Mouse (Mus musculus): ENCODE results near the gene Gpr62.

Gpr62 gene

DNA sequence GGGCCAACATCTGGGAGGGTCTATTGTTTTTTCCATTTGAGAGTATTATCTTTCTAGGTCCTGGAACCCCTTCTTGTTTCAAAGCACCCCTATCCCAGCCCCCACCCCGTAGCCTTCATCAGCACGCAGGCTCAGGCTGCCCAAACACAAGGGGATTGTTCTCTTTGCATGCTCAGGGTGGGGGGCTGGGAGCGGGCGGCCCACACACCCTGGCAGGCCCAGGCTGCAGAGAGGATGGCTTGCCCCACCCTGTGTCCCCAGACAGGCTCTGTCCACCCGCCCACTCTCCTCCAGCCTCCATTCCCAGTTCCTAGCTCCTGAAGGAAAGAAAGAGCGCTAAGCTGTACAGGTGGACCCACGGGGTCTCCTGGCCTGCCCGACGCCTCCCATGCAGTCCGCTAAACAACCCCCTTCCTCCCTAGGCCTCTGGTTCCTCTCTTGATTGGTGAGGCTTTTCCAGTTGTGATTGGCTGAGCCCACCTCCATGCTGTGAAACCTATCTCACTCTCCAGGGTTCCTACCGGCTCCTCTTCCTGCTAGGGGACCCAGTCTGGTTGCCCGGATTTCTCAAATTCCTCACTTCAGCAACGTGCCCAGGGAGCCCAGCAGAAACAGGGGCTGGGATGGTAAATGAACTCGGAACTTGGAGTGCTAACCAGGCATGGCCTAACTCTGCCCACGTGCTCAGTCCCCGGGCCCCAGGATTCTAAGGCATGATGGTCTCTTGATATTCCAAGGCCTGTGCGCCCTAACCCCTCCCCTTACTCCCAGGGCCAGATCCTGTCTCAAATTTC lies 10.7 kb downstream of the Gpr62 start:
- in situ Hi-C loops (cut with MseI, MboI), result no loop called here

DNA sequence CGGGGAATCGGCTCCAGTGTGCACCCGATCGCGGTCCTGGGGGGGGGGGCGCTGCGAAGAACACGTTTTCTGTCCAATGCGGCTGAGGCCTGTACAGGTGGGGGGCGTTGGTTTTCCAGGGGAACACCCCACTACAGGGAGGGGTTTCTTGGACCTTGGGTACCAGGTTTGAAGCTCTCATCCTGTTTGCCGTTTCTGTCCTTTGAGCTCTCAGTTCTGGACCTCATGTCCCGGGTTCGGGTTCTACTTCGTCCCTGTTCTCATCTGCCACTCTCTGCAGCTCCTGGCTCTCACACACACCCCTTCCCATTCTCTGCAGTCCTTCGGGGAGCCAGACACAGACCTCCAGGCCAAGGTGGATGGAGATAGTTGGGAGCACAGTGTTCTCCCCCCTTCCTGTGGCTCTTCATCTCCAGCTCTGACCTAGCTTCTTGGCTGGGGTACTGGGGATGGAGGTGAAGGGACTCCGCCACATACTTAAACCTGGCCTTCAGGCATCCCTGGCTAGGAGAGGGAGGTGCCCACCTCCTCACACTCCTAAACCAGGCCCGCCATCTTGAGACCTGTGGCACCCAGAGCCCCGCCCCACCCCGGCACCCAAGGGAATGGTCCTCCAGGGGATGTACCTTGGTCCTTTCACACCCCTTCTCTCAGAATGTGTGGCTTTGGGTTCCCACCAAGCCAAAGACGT lies 11.5 kb downstream of the Gpr62 start:
- in situ Hi-C loops (cut with MseI, MboI), result no loop called here

DNA sequence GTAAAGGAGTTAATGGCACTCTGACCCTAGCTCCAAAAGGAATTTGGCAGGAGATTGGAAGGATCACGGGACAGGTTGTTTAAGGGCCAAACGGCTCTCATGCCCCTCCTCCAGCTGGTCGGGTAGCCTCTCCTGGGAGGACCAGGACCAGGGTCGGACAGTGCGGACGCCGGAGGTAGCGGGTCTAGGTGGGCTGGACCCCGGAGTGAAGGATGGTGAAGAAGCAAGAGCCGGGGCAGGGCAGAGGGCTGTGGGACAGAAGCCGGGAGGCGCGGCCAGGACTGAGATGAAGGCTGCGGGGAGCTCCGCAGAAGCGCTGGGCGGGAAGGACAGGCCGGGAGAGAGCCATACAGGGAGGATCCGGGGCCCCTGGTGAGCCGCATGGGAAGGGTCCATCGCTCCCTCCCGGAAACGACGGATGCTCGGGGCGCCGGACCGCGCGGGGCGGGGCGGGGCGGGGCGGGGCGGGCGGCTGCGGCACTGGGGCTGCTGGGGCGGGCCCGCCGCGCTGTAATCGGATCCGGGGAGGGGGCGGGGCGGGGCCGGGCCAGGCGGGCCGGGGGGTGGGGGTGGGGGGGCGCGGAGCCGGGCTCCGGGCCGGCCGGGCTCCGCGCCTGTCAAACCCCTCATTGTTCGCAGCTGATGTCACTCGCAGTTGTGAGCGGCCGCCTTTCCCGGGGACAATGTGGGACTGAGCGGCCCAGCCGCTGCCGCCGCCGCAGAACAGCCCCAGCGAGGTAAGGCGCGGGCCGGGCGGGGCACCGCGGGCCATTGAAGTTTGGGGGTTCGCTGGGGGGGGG lies 12.3 kb downstream of the Gpr62 start, which contains the start of gene Pcbp4:
Pcbp4 (plus strand) TSS at position 21 of the 800 bp plus-strand sequence.
- in situ Hi-C loops (cut with MseI, MboI), result no loop called here

DNA sequence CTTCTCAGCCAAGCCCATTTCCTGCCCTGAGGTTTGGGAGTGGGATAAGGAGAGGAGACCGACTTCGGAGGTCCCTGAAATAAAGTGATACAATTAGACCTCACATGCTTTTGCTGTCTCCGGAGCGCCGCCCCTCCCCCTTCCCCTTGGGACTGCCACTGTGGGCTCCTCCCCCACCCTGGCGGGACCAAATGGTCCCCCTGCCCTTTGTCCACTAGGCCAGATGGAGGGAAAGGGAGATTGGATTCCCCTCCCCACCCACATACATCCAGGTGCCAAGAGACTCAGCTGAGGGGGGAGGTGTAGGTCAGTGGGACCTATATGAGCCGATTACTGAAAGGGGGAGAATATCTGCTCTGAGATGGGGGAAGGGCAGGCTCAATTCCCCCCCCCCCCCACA lies 12.9 kb downstream of the Gpr62 start:
- in situ Hi-C loops (cut with MseI, MboI), result no loop called here

DNA sequence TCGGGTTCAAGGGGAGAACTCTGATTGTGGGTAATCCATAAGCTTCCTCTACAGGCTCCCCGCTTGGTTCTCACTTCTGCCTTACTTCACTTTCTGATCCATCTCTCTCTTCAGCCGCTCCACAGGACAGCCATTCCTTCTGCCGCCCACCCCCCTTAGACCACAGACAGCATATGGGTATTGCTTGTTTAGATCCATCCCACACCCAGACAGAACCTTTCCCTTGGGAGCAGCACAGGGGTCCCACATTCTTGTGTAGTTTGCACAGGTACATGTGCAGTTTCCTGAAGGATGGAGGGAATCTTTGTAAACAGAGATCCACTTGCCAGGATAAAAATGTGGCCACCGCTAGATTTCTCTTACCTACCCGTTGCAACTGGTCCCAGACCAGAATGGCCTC lies 13.4 kb downstream of the Gpr62 start:
- in situ Hi-C loops (cut with MseI, MboI), result no loop called here

DNA sequence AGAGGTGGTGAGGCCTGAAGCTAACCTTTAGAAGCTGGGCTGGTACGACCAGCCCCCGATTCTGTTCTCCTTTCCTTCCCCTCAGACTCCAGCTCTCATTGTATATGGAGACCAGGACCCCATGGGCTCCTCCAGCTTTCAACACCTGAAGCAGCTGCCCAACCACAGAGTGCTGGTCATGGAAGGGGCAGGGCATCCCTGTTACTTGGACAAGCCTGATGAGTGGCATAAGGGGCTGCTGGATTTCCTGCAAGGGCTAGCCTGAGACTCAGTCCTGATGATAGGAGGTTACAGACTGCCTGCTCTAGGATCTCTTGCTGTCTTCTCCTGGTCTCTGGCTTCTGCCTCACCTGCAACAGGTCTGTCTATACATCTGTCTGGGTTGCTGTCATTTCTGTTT lies 13.8 kb downstream of the Gpr62 start:
- in situ Hi-C loops (cut with MseI, MboI), result no loop called here

DNA sequence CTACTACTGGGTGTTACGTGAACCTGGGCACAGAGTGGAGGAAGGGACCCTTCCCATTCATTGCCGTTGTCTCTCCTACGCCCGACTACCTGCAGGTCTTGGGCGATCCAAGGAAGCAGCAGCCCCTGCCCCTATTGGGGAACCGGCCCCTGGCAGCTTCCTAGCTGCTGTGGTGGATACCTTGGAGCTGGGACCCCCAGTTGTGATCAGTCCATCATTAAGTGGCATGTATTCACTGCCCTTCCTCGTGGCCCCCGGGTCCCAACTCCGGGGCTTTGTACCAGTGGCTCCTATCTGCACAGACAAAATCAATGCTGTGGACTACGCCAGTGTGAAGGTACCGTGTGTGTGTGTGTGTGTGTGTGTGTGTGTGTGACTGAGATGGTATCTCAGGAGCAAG lies 14.4 kb downstream of the Gpr62 start:
- in situ Hi-C loops (cut with MseI, MboI), result no loop called here

DNA sequence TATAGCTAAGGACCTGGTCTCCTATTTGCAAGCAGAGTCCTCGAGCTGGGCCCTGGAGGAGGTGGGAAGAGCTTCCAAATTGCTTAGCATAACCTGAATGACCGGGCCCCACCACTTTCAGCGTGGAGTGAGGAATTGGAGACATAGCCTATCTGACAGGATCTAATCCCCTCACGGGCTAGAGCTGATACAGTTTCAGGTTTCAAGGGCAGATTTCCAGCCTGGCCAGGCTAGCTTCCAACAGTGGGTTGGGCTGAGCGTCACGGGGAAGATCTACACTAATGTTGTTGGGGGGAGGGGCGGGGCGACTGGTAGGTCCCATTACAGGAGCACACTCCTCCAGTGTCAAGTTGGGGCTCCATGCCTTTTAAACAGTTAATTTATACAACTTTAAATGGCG lies 15.1 kb downstream of the Gpr62 start:
- in situ Hi-C loops (cut with MseI, MboI), result no loop called here

DNA sequence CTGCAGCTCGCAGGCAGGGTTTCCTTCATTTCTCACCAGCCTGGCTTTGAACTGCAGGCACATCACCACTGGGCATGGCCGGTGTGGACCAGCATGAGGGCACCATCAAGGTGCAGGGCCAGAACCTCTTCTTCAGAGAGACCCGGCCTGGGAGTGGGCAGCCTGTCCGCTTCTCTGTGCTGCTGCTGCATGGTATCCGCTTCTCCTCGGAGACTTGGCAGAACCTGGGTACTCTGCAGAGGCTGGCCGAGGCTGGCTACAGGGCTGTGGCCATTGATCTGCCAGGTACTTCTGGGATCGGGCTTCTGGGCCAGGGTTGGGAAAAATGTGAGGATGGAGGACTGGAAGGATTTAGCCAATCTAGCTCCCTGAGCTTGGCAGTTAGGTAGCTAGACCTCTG lies 15.8 kb downstream of the Gpr62 start:
- in situ Hi-C loops (cut with MseI, MboI), result no loop called here

DNA sequence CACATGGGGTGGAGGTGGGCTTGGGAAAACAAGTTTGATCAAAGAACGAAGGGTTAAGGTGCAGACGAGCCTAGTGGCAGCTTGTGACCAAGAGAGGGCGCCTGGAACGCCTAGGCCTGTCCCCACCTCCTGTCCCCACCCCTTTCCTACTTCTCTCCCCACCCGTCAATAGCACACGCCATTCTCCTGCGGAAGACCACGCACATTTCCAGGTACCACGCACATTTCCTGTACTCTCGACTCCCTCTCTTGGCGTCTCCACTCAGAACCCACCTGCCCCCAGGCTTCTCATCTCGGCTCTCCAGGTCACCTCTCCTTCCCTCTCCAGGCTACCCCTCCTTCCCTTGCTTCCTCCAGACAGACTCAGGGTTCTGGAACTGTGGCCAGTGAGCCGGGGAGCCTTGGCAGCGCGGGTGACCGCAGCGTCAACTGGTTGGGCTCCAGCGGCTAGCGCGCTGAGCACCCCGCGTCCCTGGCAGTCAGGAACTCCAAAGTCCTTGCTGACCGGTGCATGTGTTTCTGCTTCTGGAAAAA lies 17.2 kb downstream of the Gpr62 start:
- in situ Hi-C loops (cut with MseI, MboI), result no loop called here

DNA sequence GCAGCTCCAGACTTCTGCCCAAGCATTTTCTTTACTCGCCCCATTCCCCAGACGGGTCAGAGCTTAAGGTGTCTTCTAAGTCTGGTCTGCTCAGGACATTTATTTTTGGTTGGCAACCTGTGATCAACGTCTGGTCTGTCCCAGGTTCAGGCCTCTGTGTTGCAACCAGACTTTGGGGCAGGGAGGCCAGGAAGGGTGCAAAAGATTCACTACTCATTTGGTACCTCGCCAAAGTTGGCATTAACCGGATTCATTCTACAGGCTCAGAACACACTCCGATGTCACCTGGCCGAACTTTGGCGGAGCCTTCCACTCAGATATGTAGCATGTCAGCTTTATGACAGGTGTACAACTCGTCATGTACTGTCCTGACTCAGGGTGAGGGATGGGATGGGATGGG lies 17.8 kb downstream of the Gpr62 start:
- in situ Hi-C loops (cut with MseI, MboI), result no loop called here

DNA sequence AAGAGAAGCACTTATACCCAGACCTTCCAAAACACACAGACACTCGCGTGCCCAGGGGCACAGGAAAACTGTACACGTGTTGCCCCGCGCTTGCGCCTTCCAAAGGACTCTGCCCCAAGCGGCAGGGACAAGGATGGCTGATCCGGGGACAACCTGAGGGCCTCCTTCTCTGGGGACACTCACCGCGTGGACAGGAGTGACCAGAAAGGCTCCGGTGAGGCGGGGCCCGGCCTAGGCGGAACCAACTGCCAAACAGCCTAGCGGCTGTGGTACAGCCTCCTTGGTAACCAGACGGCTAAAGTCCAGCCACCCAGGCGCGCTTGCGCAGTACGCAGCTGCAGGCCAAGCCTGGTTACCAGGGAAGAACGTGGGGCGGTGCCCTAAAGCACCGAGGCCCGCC lies 18.4 kb downstream of the Gpr62 start, which contains the start of the genes Abhd14b and Abhd14a:
Abhd14b (plus strand) TSS at position 112 of the 400 bp plus-strand sequence.
Abhd14a (minus strand) TSS at position 331 of the 400 bp plus-strand sequence.
- in situ Hi-C loops (cut with MseI, MboI), result no loop called here

DNA sequence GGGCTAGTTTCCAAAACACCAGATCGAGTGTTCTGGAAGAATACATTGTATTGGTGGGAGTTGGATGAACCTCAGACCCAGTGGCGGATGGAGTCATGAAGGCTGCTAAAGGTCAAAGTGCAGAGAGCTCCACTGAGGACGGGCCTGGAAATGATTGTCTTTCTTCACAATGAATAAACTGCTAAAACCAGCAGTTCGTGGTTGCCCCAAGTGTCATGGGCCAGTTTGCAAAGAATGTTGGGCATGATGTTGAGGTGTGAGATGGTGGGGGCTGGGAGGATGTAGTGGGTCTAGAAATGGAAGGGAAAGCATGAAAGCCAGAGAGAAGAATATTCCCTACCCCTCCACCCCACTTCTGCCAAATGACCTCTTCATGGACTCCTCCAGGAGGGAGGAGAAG lies 20.9 kb downstream of the Gpr62 start:
- in situ Hi-C loops (cut with MseI, MboI), result no loop called here

DNA sequence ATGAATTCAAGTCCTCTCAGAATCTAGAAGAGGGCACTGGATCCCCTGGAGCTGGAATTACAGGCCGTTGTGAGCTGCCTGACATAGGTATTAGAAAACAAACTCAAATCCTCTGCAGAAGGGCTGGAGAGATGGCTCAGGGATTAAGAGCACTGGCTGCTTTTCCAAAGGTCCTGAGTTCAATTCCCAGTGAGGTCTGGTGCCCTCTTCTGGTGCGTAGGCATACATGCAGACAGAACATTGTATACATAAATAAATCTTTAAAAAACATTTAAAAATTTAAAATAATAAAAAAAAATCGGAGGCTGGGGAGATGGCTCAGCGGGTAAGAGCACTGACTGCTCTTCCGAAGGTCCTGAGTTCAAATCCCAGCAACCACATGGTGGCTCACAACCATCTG lies 23.1 kb downstream of the Gpr62 start:
- in situ Hi-C loops (cut with MseI, MboI), result no loop called here

DNA sequence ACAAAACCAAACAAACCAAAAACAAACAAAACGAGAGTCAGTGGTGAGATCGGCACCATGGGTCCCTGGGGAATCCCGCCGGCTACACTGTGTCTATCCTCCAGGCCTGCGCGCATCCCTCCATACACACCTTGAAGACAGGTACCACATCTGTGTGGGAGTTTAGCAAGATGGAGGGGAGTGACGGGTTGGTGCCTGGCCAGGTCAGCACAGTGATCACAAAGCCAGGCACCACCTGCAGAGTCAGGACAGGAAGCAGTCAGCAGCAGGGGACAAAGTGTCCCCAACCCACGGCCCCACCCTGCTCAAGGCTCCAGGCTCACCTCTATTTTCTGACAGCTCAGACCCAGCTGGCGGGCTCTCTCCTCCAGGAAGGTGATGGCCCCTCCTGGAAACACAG lies 29.2 kb downstream of the Gpr62 start:
- in situ Hi-C loops (cut with MseI, MboI), result no loop called here

DNA sequence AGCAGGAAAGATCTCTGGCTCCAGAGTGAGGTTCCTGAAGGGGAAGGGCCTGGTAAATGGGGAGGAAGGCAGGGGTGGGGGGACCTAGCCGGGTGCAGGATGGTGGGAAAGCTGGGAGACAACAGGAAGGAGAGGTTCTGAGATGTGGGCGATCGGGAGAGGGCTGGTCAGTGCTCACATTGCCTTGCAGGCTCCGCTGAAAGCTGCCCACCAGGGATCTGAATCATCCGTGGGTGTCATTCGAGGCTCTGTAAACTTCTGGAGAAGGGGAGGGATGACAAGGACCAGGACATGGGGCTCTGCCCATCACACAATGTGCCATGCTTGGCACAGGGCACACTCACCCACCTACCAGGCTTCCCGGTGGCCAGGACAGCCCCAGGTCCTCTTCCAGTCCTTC lies 32.3 kb downstream of the Gpr62 start:
- in situ Hi-C loops (cut with MseI, MboI), result no loop called here

DNA sequence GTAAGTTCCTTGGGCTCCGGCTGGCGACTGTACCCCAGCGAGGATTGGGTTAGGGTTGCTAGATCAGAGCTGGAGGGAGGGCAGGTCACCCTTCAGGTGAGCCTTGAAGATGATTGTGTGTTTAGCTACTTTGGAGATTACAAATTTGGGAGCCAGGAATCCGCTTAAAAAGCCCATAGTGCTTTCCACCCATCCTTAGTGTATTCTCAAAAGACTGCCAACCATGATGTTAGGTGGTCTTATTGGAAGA lies 35.8 kb downstream of the Gpr62 start:
- in situ Hi-C loops (cut with MseI, MboI), result no loop called here

DNA sequence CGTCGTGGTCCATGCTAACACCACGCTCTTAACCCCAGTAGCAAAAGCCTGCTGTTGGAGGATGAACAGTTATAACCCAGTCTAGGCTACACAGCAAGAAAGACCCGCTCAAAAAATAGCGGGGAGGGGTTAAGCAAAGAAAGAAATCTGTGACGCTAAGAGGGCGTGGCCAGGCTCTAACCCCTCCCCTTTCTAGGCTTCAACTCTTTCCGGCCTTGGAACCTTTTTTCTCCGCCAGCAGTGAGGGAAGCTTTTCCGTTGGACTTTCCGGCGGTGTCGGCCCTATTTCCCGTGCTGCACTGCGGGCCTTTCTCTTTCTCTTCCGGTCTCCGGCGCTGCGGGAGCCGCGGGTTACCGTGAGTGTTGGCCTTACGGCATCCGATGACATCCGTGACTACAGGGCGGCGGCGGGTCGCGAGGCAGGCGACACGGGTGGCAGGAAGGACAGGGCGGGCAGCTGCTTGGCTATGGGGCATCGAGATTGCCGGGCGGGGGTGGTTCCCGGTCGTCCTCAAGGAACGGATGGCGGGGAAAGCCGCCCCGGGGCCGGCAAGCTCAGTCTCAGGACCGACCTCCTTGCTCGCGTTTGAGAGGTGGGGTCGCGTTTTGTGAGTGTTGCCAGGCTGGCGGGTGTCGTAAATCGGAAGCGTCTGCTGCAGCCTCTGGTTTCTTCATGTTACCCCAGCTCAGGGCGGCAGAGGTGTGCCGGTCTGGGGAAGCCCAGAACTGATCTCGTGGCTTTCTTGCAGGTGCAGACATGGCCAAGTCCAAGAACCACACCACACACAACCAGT lies 36.3 kb downstream of the Gpr62 start, which contains the start of gene Rpl29:
Rpl29 (plus strand) TSS at position 234 of the 794 bp plus-strand sequence.
- in situ Hi-C loops (cut with MseI, MboI), result no loop called here

DNA sequence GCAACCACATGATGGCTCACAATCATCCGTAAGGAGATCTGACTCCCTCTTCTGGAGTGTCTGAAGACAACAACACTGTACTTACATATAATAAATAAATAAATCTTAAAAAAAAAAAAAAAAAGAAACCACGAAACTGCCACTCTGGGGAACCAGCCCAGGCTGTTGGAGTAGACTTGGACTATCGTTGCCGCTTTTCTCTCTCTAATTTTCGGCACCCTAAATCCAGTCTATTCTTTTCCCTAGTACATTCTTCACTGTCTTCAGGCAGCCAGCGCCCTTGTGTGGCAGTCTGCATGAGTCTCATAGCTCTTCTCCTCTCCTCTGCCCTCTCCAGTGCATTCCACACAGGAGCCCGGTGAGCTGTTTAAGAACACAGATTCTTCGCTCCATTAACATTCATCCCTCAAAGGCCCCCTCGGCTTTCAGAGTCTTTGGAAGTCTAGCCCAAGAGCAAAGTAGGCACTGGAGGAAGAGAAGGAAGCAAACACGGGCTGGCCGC lies 37.0 kb downstream of the Gpr62 start:
- in situ Hi-C loops (cut with MseI, MboI), result no loop called here

DNA sequence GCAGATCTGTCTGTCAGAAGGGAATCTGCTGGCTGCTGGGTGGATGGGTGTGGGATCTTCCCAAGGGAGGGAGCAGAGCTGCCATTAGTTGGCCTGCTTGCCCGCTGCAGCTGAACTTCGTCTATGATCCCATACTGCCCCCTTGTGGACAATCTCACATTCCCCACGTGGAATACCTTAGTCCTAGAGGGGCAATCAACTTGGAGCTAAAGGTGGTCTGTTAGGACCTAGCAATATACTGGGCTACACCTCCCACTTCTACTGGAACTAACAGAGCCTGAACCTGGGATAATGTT lies 43.9 kb downstream of the Gpr62 start:
- in situ Hi-C loops (cut with MseI, MboI), result loop anchor here (5.0 kb wide), 1 partner anchor 115 kb away; no protein-coding TSS in a partner anchor

Measured in mouse trophoblast stem cell (cell line).